8 mouse cellular contexts compared by ENCODE assay signal in the genomic region with DNA sequence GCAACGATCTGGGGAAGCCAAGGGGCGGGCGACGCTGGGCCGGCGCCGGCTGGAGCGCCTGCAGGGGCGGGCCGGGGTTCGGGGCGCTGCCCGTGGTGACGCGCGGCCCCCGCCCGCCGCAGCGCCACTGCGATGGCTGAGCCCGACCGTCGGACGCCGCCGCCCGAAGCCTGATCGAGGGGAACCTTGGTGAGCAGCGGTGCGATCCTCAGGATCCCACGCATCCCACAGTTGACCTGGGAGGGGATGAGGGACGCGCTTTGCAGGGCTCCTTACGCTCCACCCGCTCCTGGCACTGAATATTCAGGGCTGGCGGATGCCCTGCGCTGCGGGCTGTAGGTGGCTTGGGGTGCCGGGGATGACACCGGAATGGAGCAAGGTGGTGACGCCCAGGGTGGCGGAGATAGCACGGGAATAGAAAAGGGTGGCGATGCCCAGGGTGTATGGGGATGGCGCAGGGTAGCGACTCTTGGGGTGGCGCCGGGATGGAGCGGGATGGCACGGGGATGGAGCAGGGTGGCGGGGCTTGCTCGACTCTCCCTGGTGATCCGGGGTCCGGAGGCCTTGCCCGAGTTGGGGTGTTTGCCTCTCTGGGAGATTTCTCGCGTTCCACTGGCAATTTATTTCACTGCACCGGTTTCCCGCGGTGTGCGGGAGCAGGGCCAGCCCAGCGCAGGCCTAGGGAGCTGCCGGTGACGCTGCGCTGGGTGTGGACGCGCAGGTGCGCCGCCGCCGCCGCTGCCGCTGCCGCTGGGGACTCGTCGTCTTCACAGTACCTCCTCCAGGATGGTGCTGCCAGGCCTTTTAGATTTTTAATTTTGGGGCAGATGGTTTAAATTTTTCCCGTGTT. TPM values are rescaled to one million over a fixed set of nuclear protein-coding genes. Genes with fewer than 3 reads are reported as not detected.
A peak's percentile ranks its signal among the peaks of the same experiment; 100 is the strongest.
DNase-seq lines count a peak whose midpoint lies in the region; ATAC-seq and TF ChIP-seq lines count a peak whose summit lies in the region.

A gene (plus strand): TSS at position 119 of the 850 bp plus-strand sequence.

- no peak for TF ChIP-seq CTCF in lung, embryonic 14.5 days (IDR thresholded peaks at IDR 0.05; ENCODE audit: low read depth)

- peak; percentile 29 for DNase-seq in lung, embryonic 14.5 days
- no peak for DNase-seq in lung, postnatal 25 days (ENCODE audit: low spot score)
- peak; percentile 79 to 84 for DNase-seq in cerebellum, postnatal 14 days
- DNase-seq in frontal cortex, postnatal 36 days (ENCODE audit: low spot score in 2 of 2), result peak; percentile 73 to 74
- peak; percentile 66 to 71 for DNase-seq in layer of hippocampus, postnatal 36 days
- no peak for DNase-seq in natural killer cell, adult 2 months (ENCODE audit: low spot score in 2 of 2)
- no peak for DNase-seq in urinary bladder, adult 2 months (ENCODE audit: low spot score)

- peaks cover 55% of the 10 kb centered on the region for H3K27me3 ChIP-seq in lung, embryonic 14.5 days (ENCODE audit: insufficient read depth, low read length)
- H3K27me3 ChIP-seq in midbrain, embryonic 16.5 days (ENCODE audit: control insufficient read depth, insufficient read depth, low read depth, low read length), result peaks cover 23% of the 10 kb centered on the region

- H3K27ac ChIP-seq in lung, embryonic 14.5 days (ENCODE audit: low read depth), result no peak within 1 kb of the TSS
- H3K27ac ChIP-seq in midbrain, embryonic 16.5 days (ENCODE audit: low read length), result peak within 1 kb of the TSS; percentile 83

- peak within 1 kb of the TSS; percentile 73 for H3K4me2 ChIP-seq in lung, embryonic 14.5 days
- peak within 1 kb of the TSS; percentile 77 for H3K4me2 ChIP-seq in midbrain, embryonic 16.5 days (ENCODE audit: low read length)

- under 1% methylated on average over 78 of the region's 78 CpGs for WGBS in lung, embryonic 14.5 days
- WGBS in midbrain, embryonic 16.5 days, result 0% methylated on average over 72 of the region's 78 CpGs

- H3K4me3 ChIP-seq in lung, embryonic 14.5 days (ENCODE audit: low read depth, low read length), result peak within 1 kb of the TSS; percentile 39
- peak within 1 kb of the TSS; percentile 69 for H3K4me3 ChIP-seq in midbrain, embryonic 16.5 days (ENCODE audit: low read depth, low read length)

- H3K36me3 ChIP-seq in lung, embryonic 14.5 days (ENCODE audit: insufficient read depth), result no peaks in the 10 kb centered on the region
- no peaks in the 10 kb centered on the region for H3K36me3 ChIP-seq in midbrain, embryonic 16.5 days (ENCODE audit: control insufficient read depth, insufficient read depth, low read length)

- 0 out of 2 replicates have a peak, but pooled peaks cover 3% of the 10 kb centered on the region for H3K4me1 ChIP-seq in lung, embryonic 14.5 days (ENCODE audit: insufficient read depth)
- 0 out of 2 replicates have a peak, but pooled peaks cover 4% of the 10 kb centered on the region for H3K4me1 ChIP-seq in midbrain, embryonic 16.5 days (ENCODE audit: control insufficient read depth, insufficient read depth, low read length)

- ATAC-seq in lung, embryonic 14.5 days (ENCODE audit: insufficient read depth), result no peak
- ATAC-seq in midbrain, embryonic 16.5 days, result peak; percentile 78

- peak within 1 kb of the TSS; percentile 29; the same call in 1 of the 2 replicates for H3K9ac ChIP-seq in lung, embryonic 14.5 days
- H3K9ac ChIP-seq in midbrain, embryonic 16.5 days (ENCODE audit: low read depth, low read length), result peak within 1 kb of the TSS; percentile 82

- no peaks in the 10 kb centered on the region for H3K9me3 ChIP-seq in lung, embryonic 14.5 days (ENCODE audit: low read depth, low read length)
- H3K9me3 ChIP-seq in midbrain, embryonic 16.5 days (replicated peaks; ENCODE audit: control insufficient read depth, low read length, poor library complexity, severe bottlenecking), result no peaks in the 10 kb centered on the region

RNA-seq across cellular contexts. Expression of the gene that starts here (rescaled TPM):
- polyA plus RNA-seq in lung, embryonic 14.5 days (2014; fragmentation: Nextera tagmentation; extraction: Ambion mirVana), result not detected in 2 replicates
- 10 to 100 TPM; 49.3 to 54.3 TPM for total RNA-seq in layer of hippocampus, postnatal 36 days (2021)
- polyA plus RNA-seq in midbrain, embryonic 16.5 days (2015; fragmentation: Nextera tagmentation; extraction: Ambion mirVana), result 10.8 and 12.6 TPM in 2 replicates
- 0.94 and 1.0 TPM in 2 replicates for polyA plus RNA-seq in urinary bladder, adult 2 months (2012; rRNA removed)

Comparison
In these comparisons a context has a peak if more than half of its experiments do, and no peak if none do; other contexts are left out.
1. Peak in DNase-seq, H3K4me3 ChIP-seq, H3K9ac ChIP-seq and H3K4me2 ChIP-seq in lung, embryonic 14.5 days; RNA of the gene not detected or under 1 TPM.
2. DNase-seq: peak in cerebellum, postnatal 14 days (2 of 2), frontal cortex, postnatal 36 days (2 of 2) and layer of hippocampus, postnatal 36 days (2 of 2); none in lung, postnatal 25 days (single experiment), natural killer cell, adult 2 months (0 of 2) and urinary bladder, adult 2 months (single experiment).